Mouse (Mus musculus): Measurements from ENCODE around the gene Snx25. TPM values are rescaled to one million over a fixed set of nuclear protein-coding genes. Genes with fewer than 3 reads are reported as not detected.

Gene Snx25
- polyA plus RNA-seq, 1 experiment from 2014 or later: 4.8 TPM

DNA sequence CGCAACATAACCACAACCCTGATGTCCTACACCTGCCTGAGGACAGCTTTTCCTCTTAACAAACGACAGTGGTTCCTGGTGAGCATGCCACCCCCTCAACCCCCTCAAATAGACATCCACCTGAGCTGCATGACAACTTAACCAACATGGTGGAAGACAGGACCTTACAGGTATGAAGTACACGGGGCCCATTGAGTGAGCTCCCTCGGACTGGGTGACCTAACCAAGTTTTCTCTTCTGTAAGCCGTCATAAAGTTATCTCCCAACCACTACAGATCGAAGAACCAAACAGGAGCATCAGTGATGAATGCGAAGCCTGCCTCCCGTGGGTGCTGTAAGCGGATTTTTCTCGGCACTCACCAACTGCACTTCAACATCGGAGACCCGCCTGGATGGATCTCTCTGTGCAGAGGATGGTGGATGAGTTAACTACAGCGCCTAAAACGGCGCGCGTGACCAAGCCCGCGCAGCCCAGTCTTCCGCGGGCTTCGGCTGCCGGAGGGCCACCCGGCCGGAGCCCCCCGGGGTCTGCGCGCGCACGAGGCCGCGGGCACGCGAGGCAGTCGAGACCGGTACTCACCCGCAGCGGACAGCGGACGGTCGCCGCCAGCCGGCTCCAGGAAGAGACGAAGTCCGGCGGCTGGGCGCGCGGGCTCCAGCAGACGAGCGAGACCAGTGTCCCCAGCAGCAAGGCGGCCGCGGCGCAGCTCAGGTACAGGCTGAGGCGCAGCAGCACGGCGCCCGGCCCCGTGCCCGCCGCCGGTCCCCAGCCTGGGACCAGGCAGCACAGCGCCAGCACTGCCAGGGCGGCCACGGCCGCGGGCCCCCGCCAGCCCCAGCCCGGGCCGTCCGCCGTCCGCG, 527 bp downstream of the Snx25 start, which contains the start of gene Cfap97:
TSS of gene Cfap97 (plus strand) at position 570 of the 861 bp plus-strand sequence.
- WGBS: 1% methylated on average over 62 of the region's 75 CpGs
- peaks cover 17% of the 10 kb centered on the region for H3K27me3 ChIP-seq (replicated peaks)
- peak within 1 kb of the TSS; percentile 96 for H3K9ac ChIP-seq
- peaks cover 35% of the 10 kb centered on the region for H3K4me1 ChIP-seq
- H3K4me2 ChIP-seq: peak within 1 kb of the TSS; percentile 77
- ATAC-seq (ENCODE audit: extremely low read depth, insufficient number of reproducible peaks, low FRiP score, low TSS enrichment): peak; percentile 62
- H3K36me3 ChIP-seq: no peaks in the 10 kb centered on the region
- peak within 1 kb of the TSS; percentile 91 for H3K4me3 ChIP-seq
- H3K9me3 ChIP-seq: no peaks in the 10 kb centered on the region
- peak within 1 kb of the TSS; percentile 68 for H3K27ac ChIP-seq (replicated peaks)

DNA sequence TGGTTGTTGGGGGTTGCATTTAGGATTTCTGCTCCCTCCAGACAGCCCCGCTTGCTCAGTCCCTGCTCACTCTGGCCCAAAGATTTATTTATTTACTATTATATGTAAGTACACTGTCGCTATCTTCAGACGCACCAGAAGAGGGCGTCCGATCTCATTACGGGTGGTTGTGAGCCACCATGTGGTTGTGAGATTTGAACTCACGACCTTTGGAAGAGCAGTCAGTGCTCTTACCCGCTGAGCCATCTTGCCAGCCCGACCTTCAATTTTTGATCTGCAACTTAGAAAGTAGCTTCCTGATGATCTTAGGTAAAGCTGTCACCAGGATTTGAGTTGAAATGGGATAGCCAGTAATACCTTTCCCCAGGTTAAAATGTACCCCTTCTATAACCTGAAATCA, 2.2 kb downstream of the Snx25 start:
- H3K27ac ChIP-seq (replicated peaks): no peak overlapping the region
- no peaks in the 10 kb centered on the region for H3K36me3 ChIP-seq
- peaks cover 39% of the 10 kb centered on the region for H3K4me1 ChIP-seq
- H3K27me3 ChIP-seq (replicated peaks): peaks cover 15% of the 10 kb centered on the region
- no peaks in the 10 kb centered on the region for H3K9me3 ChIP-seq
- WGBS: 80% methylated on average over 9 of the region's 9 CpGs
- no peak overlapping the region for H3K4me3 ChIP-seq
- no peak overlapping the region for H3K4me2 ChIP-seq
- no peak overlapping the region for H3K9ac ChIP-seq
- ATAC-seq (ENCODE audit: extremely low read depth, insufficient number of reproducible peaks, low FRiP score, low TSS enrichment): no peak

DNA sequence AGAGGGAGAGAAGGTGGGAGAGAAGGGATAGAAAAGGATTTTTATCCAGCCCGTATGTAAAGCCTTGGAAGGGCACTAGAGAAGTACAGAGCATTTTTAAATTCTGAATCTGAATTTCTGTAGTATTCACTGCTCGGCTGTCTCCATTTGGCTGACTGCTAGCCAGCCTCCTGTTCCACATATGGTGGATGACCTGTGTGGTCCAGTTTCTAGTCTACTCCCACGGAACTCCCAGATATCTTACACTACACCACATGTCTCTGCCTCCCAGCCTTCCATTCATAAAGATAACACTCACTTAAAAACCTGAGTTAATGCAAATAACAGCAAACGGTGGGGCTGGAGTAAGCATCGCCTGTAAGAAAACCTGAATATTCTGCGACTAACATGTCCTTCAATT, 2.7 kb downstream of the Snx25 start:
- Histone ChIP-seq H3K4me2 (no peak overlapping the region), H3K9ac (no peak overlapping the region), H3K27ac (replicated peaks) (no peak overlapping the region), H3K27me3 (replicated peaks) (peaks cover 10% of the 10 kb centered on the region), H3K36me3 (no peaks in the 10 kb centered on the region), H3K4me1 (peaks cover 39% of the 10 kb centered on the region), H3K9me3 (no peaks in the 10 kb centered on the region), H3K4me3 (no peak overlapping the region)
- 72% methylated on average over 6 of the region's 6 CpGs for WGBS
- ATAC-seq (ENCODE audit: extremely low read depth, insufficient number of reproducible peaks, low FRiP score, low TSS enrichment): no peak

DNA sequence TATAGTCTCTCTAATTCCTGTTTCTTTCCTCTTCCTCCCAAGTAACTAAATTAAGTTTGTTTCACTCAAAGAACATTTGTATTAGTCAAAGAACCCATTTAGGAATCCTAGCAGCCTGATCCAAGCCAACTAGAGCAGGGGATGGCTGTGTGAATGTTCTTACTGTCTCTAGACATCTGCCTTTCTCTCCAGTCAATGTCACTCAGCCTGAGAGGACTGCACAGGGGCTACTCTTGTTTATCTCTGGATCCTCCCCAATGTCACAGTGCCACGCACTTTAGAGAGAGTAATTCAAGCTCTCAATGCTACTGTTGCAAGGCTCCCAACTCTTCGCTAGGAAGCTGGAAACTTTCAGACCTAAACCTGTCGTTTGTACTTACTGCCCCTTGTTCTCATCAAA, 5.8 kb downstream of the Snx25 start:
- peak overlapping the region; percentile 56; the same call in 1 of the 2 replicates for H3K9ac ChIP-seq
- no peaks in the 10 kb centered on the region for H3K27me3 ChIP-seq (replicated peaks)
- no peak overlapping the region for H3K4me3 ChIP-seq
- WGBS: 25% methylated on average over 3 of the region's 3 CpGs
- H3K4me2 ChIP-seq: peak overlapping the region; percentile 35
- no peak for ATAC-seq (ENCODE audit: extremely low read depth, insufficient number of reproducible peaks, low FRiP score, low TSS enrichment)
- no peaks in the 10 kb centered on the region for H3K9me3 ChIP-seq
- H3K27ac ChIP-seq (replicated peaks): no peak overlapping the region
- no peaks in the 10 kb centered on the region for H3K36me3 ChIP-seq
- peaks cover 52% of the 10 kb centered on the region for H3K4me1 ChIP-seq

DNA sequence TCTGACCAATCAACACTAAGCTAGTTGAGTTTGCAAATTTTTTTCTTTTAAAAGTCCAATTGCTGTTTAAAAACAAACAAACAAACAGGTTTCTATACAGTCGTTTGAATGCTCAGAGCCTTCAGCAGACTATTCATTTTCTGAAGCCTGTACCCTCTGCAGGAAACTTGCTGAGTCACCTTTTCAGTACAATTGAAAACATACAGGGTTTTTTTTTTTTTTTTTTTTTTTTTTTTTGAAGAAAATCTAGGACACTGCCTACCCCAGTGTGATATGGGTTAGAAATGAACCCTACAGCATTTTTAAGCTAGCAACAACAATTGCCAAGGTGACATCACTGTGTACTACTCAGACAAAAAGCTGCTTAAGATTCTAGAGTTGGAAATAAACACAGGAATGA, 8.0 kb downstream of the Snx25 start:
- Histone ChIP-seq H3K27ac (replicated peaks) (no peak overlapping the region), H3K9me3 (no peaks in the 10 kb centered on the region), H3K36me3 (no peaks in the 10 kb centered on the region), H3K4me1 (peaks cover 42% of the 10 kb centered on the region), H3K4me2 (no peak overlapping the region), H3K4me3 (no peak overlapping the region), H3K9ac (no peak overlapping the region), H3K27me3 (replicated peaks) (no peaks in the 10 kb centered on the region)
- 40% methylated on average over 1 of the region's 1 CpGs for WGBS
- ATAC-seq (ENCODE audit: extremely low read depth, insufficient number of reproducible peaks, low FRiP score, low TSS enrichment): no peak

DNA sequence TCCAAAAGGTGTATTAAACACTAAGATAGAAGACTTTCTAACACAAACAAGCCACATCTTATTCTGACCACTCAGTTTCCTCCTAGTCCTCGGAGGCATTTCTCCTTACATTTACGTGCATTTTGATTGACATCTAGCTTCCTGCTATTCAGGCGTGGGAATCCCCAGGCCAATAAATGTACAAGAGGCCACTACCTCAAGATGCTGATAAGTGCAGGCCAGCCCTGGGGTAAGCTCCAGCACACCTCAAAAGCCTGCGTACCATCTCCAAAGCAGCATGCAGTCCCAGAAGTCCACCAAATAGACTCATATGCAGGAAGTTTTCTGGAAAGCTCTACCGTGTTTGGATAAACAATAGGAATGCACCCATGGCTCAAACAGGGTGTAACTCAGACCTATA, 8.5 kb downstream of the Snx25 start:
- Histone ChIP-seq H3K4me3 (no peak overlapping the region), H3K27ac (replicated peaks) (no peak overlapping the region), H3K9me3 (no peaks in the 10 kb centered on the region), H3K9ac (no peak overlapping the region), H3K4me2 (no peak overlapping the region), H3K4me1 (peaks cover 41% of the 10 kb centered on the region), H3K36me3 (no peaks in the 10 kb centered on the region), H3K27me3 (replicated peaks) (no peaks in the 10 kb centered on the region)
- no peak for ATAC-seq (ENCODE audit: extremely low read depth, insufficient number of reproducible peaks, low FRiP score, low TSS enrichment)
- WGBS: 50% methylated on average over 5 of the region's 5 CpGs

DNA sequence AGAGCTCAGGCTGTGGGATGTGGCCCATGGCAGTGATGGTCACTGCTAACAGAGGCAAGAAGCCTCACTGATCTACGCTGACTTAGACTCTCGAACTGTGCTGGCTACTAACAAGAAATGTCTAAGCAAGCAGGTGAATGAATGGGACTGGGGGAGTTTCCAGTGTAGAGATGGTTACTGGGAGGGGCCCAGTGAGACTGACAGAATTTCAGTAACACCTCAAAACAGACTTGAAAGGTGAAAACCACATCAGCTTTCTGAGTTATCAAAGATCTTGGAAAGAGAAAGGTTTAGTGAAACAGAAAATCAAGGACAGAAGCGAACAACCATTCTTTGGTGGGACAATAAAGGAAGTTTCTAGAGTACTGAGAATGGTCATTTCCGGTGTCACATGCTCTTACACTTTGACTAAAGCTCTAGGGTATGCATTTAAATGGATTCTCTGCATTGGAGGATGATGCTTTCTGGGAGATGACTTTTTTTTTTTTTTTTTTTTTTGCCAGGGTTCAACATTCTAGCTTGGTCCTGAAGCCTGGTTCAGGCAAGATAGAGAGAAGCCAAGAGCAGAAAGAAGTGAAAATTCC, 9.4 kb downstream of the Snx25 start:
- Histone ChIP-seq H3K9ac (no peak overlapping the region), H3K4me1 (peaks cover 44% of the 10 kb centered on the region), H3K36me3 (no peaks in the 10 kb centered on the region), H3K27me3 (replicated peaks) (no peaks in the 10 kb centered on the region), H3K9me3 (no peaks in the 10 kb centered on the region), H3K4me3 (no peak overlapping the region), H3K27ac (replicated peaks) (no peak overlapping the region), H3K4me2 (no peak overlapping the region)
- no peak for ATAC-seq (ENCODE audit: extremely low read depth, insufficient number of reproducible peaks, low FRiP score, low TSS enrichment)
- 85% methylated on average over 4 of the region's 4 CpGs for WGBS

DNA sequence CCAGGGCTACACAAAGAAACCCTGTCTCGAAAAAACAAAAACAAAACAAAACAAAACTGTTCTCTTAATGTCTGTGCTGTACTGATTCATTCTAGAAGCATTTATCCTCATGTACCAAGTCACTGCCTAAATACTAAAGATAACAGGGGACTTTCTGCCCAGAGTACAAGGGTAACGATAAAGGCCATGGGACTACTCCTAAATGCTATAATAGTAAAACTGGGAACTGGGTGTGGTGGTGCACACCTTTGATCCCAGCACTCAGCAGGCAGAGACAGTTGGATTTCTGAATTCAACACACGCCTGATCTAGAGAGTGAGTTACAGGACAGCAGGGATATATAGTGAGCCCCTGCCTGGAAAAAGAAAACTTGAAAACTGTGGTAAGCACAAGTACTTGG, 10.3 kb downstream of the Snx25 start:
- 76% methylated on average over 3 of the region's 3 CpGs for WGBS
- Histone ChIP-seq H3K4me2 (no peak overlapping the region), H3K9ac (no peak overlapping the region), H3K27me3 (replicated peaks) (no peaks in the 10 kb centered on the region), H3K36me3 (no peaks in the 10 kb centered on the region), H3K27ac (replicated peaks) (no peak overlapping the region), H3K9me3 (no peaks in the 10 kb centered on the region), H3K4me1 (peaks cover 37% of the 10 kb centered on the region), H3K4me3 (no peak overlapping the region)
- ATAC-seq (ENCODE audit: extremely low read depth, insufficient number of reproducible peaks, low FRiP score, low TSS enrichment): no peak

DNA sequence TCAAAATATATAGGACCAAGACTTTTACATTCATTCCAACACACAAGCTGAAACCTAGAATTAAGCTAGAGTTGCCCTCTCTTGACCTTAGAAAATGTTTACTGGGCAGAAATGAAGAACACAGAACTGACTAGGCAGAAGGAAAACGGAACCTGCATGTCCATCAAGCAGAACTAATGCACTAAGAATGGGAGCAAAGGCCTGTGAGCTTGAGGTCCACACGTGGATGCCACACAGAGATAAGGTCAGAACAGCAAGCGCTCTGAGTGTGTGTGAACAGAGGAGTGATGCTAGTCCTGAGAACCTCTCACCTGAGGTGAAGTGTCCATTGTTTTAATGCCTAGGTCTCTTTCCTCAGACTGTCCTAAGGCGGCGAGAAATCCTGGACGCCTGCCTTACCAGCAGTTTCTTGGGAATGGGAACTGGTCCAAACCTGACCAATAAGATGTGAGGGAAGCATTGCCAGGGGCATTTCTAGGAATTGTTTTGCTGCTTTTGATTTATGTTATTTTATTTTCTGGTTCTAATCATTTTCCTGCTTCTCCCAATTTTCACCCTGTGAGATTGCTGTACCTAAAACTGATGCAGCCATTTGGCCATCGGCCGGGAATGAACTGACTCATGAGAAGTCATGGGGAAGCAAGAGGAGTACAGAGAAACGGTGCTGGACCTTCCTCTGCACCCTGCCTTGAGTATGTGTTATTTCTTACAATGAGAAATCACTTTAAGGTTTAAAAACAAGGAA, 11.4 kb downstream of the Snx25 start:
- ATAC-seq (ENCODE audit: extremely low read depth, insufficient number of reproducible peaks, low FRiP score, low TSS enrichment): no peak
- H3K27ac ChIP-seq (replicated peaks): no peak overlapping the region
- H3K9ac ChIP-seq: no peak overlapping the region
- no peak overlapping the region for H3K4me2 ChIP-seq
- H3K9me3 ChIP-seq: no peaks in the 10 kb centered on the region
- WGBS: 79% methylated on average over 9 of the region's 9 CpGs
- peaks cover 30% of the 10 kb centered on the region for H3K4me1 ChIP-seq
- no peaks in the 10 kb centered on the region for H3K27me3 ChIP-seq (replicated peaks)
- H3K4me3 ChIP-seq: no peak overlapping the region
- no peaks in the 10 kb centered on the region for H3K36me3 ChIP-seq

DNA sequence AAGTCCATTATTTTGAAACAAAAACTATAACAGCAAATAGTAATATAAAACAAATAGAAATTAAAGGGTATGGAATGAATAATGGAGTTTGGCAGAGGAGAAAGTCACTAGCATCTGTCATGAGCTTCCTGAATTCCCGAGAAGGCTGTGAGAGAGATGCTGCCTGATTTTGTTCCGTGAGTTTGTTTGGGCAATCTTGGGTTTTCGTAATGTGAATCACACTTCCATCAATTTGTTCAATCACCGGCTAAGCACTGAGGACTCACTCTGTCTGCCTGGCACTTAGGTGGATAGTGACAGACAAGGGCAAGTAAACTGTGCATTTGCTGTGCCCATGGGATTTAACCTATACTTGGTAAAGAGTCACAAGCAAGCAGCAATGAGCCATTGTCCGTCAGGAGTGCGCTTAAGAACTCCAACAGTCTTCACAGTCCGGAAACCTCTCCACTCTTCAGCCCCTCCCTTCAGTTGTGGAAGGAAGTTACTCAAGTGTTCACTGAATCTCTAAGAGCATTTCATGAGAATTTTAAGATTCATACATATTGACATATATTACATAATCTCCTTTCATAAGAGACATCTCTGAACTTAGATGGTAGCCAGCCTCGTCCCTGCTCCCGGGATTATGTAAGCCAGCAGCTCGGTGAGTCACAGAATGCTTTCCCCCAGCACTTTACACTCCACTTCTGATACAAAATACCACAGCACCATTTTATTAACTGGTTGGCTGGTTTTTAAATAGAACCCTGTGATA, 13.9 kb downstream of the Snx25 start:
- 78% methylated on average over 10 of the region's 10 CpGs for WGBS
- Histone ChIP-seq H3K36me3 (peaks cover 12% of the 10 kb centered on the region), H3K4me3 (no peak overlapping the region), H3K9ac (no peak overlapping the region), H3K27ac (replicated peaks) (no peak overlapping the region), H3K27me3 (replicated peaks) (no peaks in the 10 kb centered on the region), H3K4me1 (peaks cover 17% of the 10 kb centered on the region), H3K9me3 (peaks cover 12% of the 10 kb centered on the region; the same call in 1 of the 2 replicates), H3K4me2 (no peak overlapping the region)
- no peak for ATAC-seq (ENCODE audit: extremely low read depth, insufficient number of reproducible peaks, low FRiP score, low TSS enrichment)

DNA sequence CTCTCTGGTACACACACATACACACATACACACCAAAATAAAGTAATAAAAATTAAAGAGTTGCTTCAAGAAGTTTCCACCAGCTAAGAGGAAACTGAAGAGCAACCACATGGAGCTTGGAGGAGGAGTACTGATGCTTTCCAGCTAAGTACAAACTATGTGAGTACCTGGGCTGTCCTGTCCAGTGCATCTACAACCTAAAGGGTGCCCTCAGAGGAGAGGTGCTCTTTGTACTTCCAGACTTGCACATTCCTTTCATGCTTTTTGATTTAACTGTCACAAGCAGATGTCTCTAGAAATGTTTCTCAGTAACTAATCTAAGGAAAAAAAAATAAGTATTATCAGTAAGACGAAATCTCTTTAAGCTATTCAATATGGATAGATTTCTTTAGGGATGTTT, 14.6 kb downstream of the Snx25 start:
- Histone ChIP-seq H3K4me1 (peaks cover 15% of the 10 kb centered on the region), H3K4me2 (no peak overlapping the region), H3K9me3 (peaks cover 15% of the 10 kb centered on the region; the same call in 1 of the 2 replicates), H3K27ac (replicated peaks) (no peak overlapping the region), H3K4me3 (no peak overlapping the region), H3K36me3 (peaks cover 12% of the 10 kb centered on the region), H3K9ac (no peak overlapping the region), H3K27me3 (replicated peaks) (no peaks in the 10 kb centered on the region)
- no peak for ATAC-seq (ENCODE audit: extremely low read depth, insufficient number of reproducible peaks, low FRiP score, low TSS enrichment)
- 72% methylated on average over 1 of the region's 1 CpGs for WGBS

Measured in heart, embryonic 13.5 days (tissue).